Mouse (Mus musculus) CH12.LX (cell line): ENCODE results near the gene Tor1a. TPM values are rescaled to one million over a fixed set of nuclear protein-coding genes. Genes with fewer than 3 reads are reported as not detected.

Experiments
- DNase-seq: peaks from one replicate; pipeline ENCODE4 v3.0.0-alpha.2; 2013; ENCODE audit errors: extremely low read depth
- H3K27ac ChIP-seq: 2 replicates; pipeline ENCODE4 v1.5.1; 2012; ENCODE audit warnings: low read depth, mild to moderate bottlenecking, control low read depth, moderate library complexity; ENCODE audit not compliant: insufficient read depth
- H3K27me3 ChIP-seq: replicated peaks from 2 replicates; pipeline ENCODE3; 2012; ENCODE audit warnings: inconsistent platforms
- H3K36me3 ChIP-seq, 2 experiments: replicated peaks in 1 of 2; 2 replicates each; pipeline versions ENCODE3 to v1.6.1; 2012; ENCODE audit warnings: inconsistent platforms in 1 of 2, low read length in 1 of 2, mild to moderate bottlenecking in 1 of 2, mixed read lengths in 1 of 2, moderate library complexity in 1 of 2; ENCODE audit not compliant: control insufficient read depth in 1 of 2, insufficient read depth in 1 of 2
- H3K4me1 ChIP-seq, 2 experiments: 2 replicates each; pipeline ENCODE4 v1.6.1; 2012; ENCODE audit warnings: inconsistent platforms in 1 of 2, moderate library complexity in 1 of 2; ENCODE audit not compliant: insufficient read depth in 2 of 2, control insufficient read depth in 1 of 2
- H3K4me2 ChIP-seq: 2 replicates; pipeline ENCODE4 v1.6.1; 2012; ENCODE audit warnings: low read depth, mild to moderate bottlenecking, control low read depth; ENCODE audit not compliant: poor library complexity, insufficient read depth, severe bottlenecking
- H3K4me3 ChIP-seq, 3 experiments: fragments of 150-350 bp in 1 of 3; sonication (generic) in 1 of 3; replicated peaks in 1 of 3; 2 replicates each; pipeline versions ENCODE3 to v1.5.1; 2011 to 2012; ENCODE audit warnings: low read depth in 2 of 3, low read length in 2 of 3, mild to moderate bottlenecking in 2 of 3, moderate library complexity in 2 of 3, control low read depth in 1 of 3, improper control_type of control experiment in 1 of 3, inconsistent platforms in 1 of 3, mixed read lengths in 1 of 3; ENCODE audit not compliant: poor library complexity in 1 of 3
- H3K79me2 ChIP-seq: replicated peaks from 2 replicates; pipeline ENCODE4 v1.6.1; 2012; ENCODE audit warnings: mild to moderate bottlenecking, moderate library complexity; ENCODE audit not compliant: control insufficient read depth, poor library complexity, insufficient read depth, severe bottlenecking; ENCODE audit errors: extremely low read depth
- H3K9ac ChIP-seq: 2 replicates; pipeline ENCODE4 v1.6.1; 2012; ENCODE audit warnings: low read depth, mild to moderate bottlenecking, control low read depth, moderate library complexity; ENCODE audit not compliant: insufficient read depth
- H3K9me3 ChIP-seq: replicated peaks from 2 replicates; pipeline ENCODE3; 2012; ENCODE audit warnings: low read length, inconsistent platforms, mixed read lengths
- BHLHE40 ChIP-seq: IDR thresholded peaks from 2 replicates; pipeline ENCODE4 v1.6.1; 2011; ENCODE audit warnings: mild to moderate bottlenecking, low read depth, low read length, improper control_type of control experiment
- CHD2 ChIP-seq: IDR thresholded peaks from 2 replicates; pipeline ENCODE4 v1.6.1; 2011; ENCODE audit warnings: low read length, improper control_type of control experiment
- CTCF ChIP-seq, 2 experiments: IDR thresholded peaks in 1 of 2; conservative IDR thresholded peaks in 1 of 2; 2 replicates each; pipeline ENCODE4 v1.5.1; 2011 to 2012; ENCODE audit warnings: low read depth in 2 of 2, low read length in 2 of 2, improper control_type of control experiment in 1 of 2, inconsistent platforms in 1 of 2, mild to moderate bottlenecking in 1 of 2, moderate library complexity in 1 of 2
- EP300 ChIP-seq: IDR thresholded peaks from 2 replicates; pipeline ENCODE4 v1.6.1; 2011; ENCODE audit warnings: low read length, improper control_type of control experiment
- GABPA ChIP-seq: IDR thresholded peaks from 2 replicates; pipeline ENCODE4 v1.6.1; 2012; ENCODE audit warnings: low read depth, low read length, improper control_type of control experiment, inconsistent platforms; ENCODE audit not compliant: insufficient replicate concordance
- JUND ChIP-seq: conservative IDR thresholded peaks from 2 replicates; pipeline ENCODE4 v1.6.1; 2011; ENCODE audit warnings: low read depth, low read length, improper control_type of control experiment
- KAT2A ChIP-seq: IDR thresholded peaks from 2 replicates; pipeline ENCODE4 v1.6.1; 2012; ENCODE audit warnings: low read length, improper control_type of control experiment, inconsistent platforms; ENCODE audit not compliant: insufficient replicate concordance
- MAFK ChIP-seq: IDR thresholded peaks from 2 replicates; pipeline ENCODE4 v1.6.1; 2011; ENCODE audit warnings: low read length, improper control_type of control experiment; ENCODE audit not compliant: insufficient replicate concordance
- MAX ChIP-seq: IDR thresholded peaks from 2 replicates; pipeline ENCODE4 v1.6.1; 2011; ENCODE audit warnings: low read length, improper control_type of control experiment
- MAZ ChIP-seq: IDR thresholded peaks from 2 replicates; pipeline ENCODE4 v1.6.1; 2012; ENCODE audit warnings: low read depth, mild to moderate bottlenecking, inconsistent platforms, low read length, improper control_type of control experiment, moderate library complexity
- MEF2A ChIP-seq: IDR thresholded peaks from 2 replicates; pipeline ENCODE4 v1.6.1; 2014; ENCODE audit warnings: low read depth, mild to moderate bottlenecking, inconsistent platforms, low read length, improper control_type of control experiment, borderline replicate concordance
- MXI1 ChIP-seq: IDR thresholded peaks from 2 replicates; pipeline ENCODE4 v1.6.1; 2011; ENCODE audit warnings: mild to moderate bottlenecking, low read depth, low read length, improper control_type of control experiment
- MYC ChIP-seq: IDR thresholded peaks from 2 replicates; pipeline ENCODE4 v1.6.1; 2011; ENCODE audit warnings: low read depth, mild to moderate bottlenecking, improper control_type of control experiment, low read length
- NELFE ChIP-seq: IDR thresholded peaks from 2 replicates; pipeline ENCODE4 v1.6.1; 2011; ENCODE audit warnings: low read depth, low read length, improper control_type of control experiment
- NRF1 ChIP-seq: IDR thresholded peaks from 2 replicates; pipeline ENCODE4 v1.6.1; 2014; ENCODE audit warnings: low read depth, mild to moderate bottlenecking, inconsistent platforms, low read length, improper control_type of control experiment, moderate library complexity
- PAX5 ChIP-seq: IDR thresholded peaks from 2 replicates; pipeline ENCODE4 v1.6.1; 2012; ENCODE audit warnings: low read length, inconsistent platforms, mixed read lengths
- SIN3A ChIP-seq: IDR thresholded peaks from 2 replicates; pipeline ENCODE4 v1.6.1; 2012; ENCODE audit warnings: low read length, improper control_type of control experiment, inconsistent platforms
- TCF12 ChIP-seq: IDR thresholded peaks from 2 replicates; pipeline ENCODE4 v1.6.1; 2014; ENCODE audit warnings: low read depth, mild to moderate bottlenecking, inconsistent platforms, low read length, improper control_type of control experiment
- USF1 ChIP-seq: IDR thresholded peaks from 2 replicates; pipeline ENCODE4 v1.6.1; 2014; ENCODE audit warnings: low read depth, mild to moderate bottlenecking, inconsistent platforms, low read length, improper control_type of control experiment
- ZC3H11A ChIP-seq: IDR thresholded peaks from 2 replicates; pipeline ENCODE4 v1.6.1; 2012; ENCODE audit warnings: low read depth, mild to moderate bottlenecking, inconsistent platforms, low read length, improper control_type of control experiment
- ZKSCAN1 ChIP-seq: IDR thresholded peaks from 2 replicates; pipeline ENCODE4 v1.6.1; 2012; ENCODE audit warnings: low read depth, inconsistent platforms, low read length, improper control_type of control experiment, borderline replicate concordance
- ZNF384 ChIP-seq: IDR thresholded peaks from 2 replicates; pipeline ENCODE4 v1.6.1; 2012; ENCODE audit warnings: low read depth, low read length, improper control_type of control experiment, inconsistent platforms
- dilution Hi-C: fragments of 300-500 bp; cut with MboI; formaldehyde crosslinking; loops from 2 replicates; pipeline ENCODE4 v1.14.3; 2020; ENCODE audit warnings: low sequenced_read_pairs; ENCODE audit not compliant: extremely low pct_unique_long_range_greater_than_20kb, extremely low pct_ligation_motif_present
- in situ Hi-C: fragments of 300-500 bp; cut with MboI; formaldehyde crosslinking; loops from 3 replicates; pipeline ENCODE4 v1.14.3; 2019; ENCODE audit warnings: low sequenced_read_pairs, low pct_ligation_motif_present, low pct_unique_long_range_greater_than_20kb, mixed read lengths
- polyA plus RNA-seq: library from polyadenylated mRNA; unstranded; fragments of >175 nt; gene quantifications from 2 replicates; pipeline ENCODE4 v1.2.1, GENCODE M21; 2012; ENCODE audit warnings: low read depth; ENCODE audit not compliant: insufficient read length
- total RNA-seq, 2 experiments: library from RNA; depleted of rRNA; stranded (reverse); fragments of 300-350 nt in 1 of 2; fragments of >200 nt in 1 of 2; gene quantifications; 2 replicates each; pipeline ENCODE4 v1.2.3; 2012 to 2014

Gene Tor1a
- total and polyA plus RNA-seq, 3 experiments = 44.9 to 58.2 (median 45.6) TPM

DNA sequence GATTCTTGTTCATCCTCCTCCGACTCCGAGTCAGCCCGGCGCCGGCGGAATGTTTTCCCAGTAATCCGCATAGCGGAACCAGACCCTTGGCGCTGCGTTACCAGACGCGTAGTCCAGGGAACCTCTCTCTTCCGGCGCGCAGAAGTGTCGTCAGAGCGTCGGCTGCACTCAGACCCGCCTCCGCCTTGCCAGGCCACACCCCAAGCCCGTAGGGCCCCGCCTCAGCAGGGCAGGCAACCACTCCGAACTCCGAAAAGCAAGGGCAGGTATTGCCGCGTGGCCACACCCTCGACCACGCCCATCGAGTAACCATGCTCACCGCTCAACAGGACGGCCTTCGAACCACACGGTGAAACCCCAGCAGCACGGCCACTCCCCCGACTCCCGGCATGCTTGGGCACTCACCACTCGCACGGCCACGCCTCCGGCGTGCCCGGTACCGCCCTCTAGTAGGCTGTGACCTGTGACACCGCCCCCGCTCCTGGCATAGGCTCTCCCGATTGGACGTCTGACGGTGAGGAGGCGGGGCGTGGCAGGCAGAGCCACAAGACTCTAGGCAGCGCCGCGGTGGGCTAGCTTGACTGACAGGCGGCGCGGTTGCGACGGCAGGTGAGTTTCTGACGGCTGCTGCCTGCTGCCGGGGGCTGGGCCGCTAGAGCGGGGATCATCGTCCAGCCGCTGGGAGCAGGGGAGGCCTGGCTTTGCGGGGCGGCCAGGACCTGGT is 14.2 kb upstream of the Tor1a start, which contains the start of the genes BC005624 and Usp20 (continued):
- TF ChIP-seq MXI1 = peak; percentile 95
- TF ChIP-seq USF1 = peak; percentile 36; the same call in 1 of the 2 replicates
- TF ChIP-seq GABPA = no peak; the same call in 1 of the 2 replicates
- no peak for TF ChIP-seq ZC3H11A
- TF ChIP-seq MAX = peak; percentile 79
- no peak; the same call in 1 of the 2 replicates for TF ChIP-seq EP300
- TF ChIP-seq MAFK = no peak
- TF ChIP-seq MYC = peak; percentile 70; the same call in 1 of the 2 replicates
- peak; percentile 100 for TF ChIP-seq SIN3A
- peak; percentile 56; the same call in 1 of the 2 replicates for TF ChIP-seq KAT2A

DNA sequence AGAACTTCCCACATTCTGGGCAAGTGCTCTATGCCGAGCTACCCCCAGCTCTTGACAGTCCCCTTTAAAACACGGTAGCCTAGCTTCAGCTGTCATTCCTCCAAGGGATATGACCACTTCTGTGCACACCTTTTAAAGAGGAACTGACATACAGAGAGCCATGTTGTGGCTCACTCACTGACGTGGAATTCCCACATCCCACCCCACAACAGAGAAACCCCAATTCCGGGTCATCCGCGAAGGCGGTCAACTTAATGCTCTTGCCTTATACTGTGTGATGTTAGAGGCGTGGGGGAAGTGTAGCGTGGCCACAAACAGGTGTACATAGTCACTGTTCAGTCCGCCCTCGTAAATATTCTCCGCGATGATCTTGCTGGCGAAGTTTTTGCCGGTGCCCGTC is 907 bp downstream of the Tor1a start:
- peaks cover 34 to 61% of the 10 kb centered on the region in 2 experiments for H3K36me3 ChIP-seq
- no peak overlapping the region for H3K27ac ChIP-seq
- in situ Hi-C loops (no loop called here), dilution Hi-C loops (no loop called here)
- no peaks in the 10 kb centered on the region for H3K9me3 ChIP-seq
- H3K9ac ChIP-seq = peak overlapping the region; percentile 90
- TF ChIP-seq BHLHE40 = 0 out of 2 replicates have a peak, but pooled peaks have one; percentile 18
- TF ChIP-seq EP300 = no peak
- TF ChIP-seq MAZ = 0 out of 2 replicates have a peak, but pooled peaks have one; percentile 35
- no peak; the same call in 1 of the 2 replicates for TF ChIP-seq SIN3A
- no peak for TF ChIP-seq CTCF (conservative IDR thresholded peaks at IDR 0.05 in 1 of 2, IDR thresholded peaks at IDR 0.05 in 1 of 2; ENCODE audit: low read depth in 2 of 2, low read length in 2 of 2)
- no peak for TF ChIP-seq KAT2A
- no peak for TF ChIP-seq ZKSCAN1
- TF ChIP-seq PAX5 = no peak
- H3K4me3 ChIP-seq = peak overlapping the region; percentile 87 to 99 (median 98)
- H3K4me2 ChIP-seq = peak overlapping the region; percentile 67
- peak; percentile 21 for DNase-seq
- no peaks in the 10 kb centered on the region for H3K27me3 ChIP-seq
- H3K79me2 ChIP-seq = peaks cover 19% of the 10 kb centered on the region
- peaks cover 3 to 19% of the 10 kb centered on the region in 2 experiments for H3K4me1 ChIP-seq

DNA sequence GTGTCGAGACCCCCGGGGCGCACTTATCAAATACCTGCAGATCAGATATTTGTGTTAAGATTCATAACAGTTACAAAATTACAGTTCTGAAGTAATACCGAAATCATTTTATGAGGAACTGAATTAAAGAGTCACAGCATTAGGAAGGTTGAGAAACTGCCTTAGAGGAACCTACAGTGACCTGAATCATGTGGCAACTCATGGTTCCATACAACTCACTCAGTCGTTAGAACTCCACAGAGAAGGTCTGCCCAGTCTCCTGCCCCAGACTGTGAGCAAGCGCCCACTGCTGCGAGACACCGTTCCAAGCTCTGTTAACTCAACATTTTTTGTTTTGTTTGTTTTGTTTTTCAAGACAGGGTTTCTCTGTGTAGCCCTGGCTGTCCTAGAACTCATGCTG is 2.1 kb downstream of the Tor1a start:
- no peak overlapping the region for H3K4me3 ChIP-seq
- H3K9me3 ChIP-seq = no peaks in the 10 kb centered on the region
- no peak overlapping the region for H3K4me2 ChIP-seq
- dilution Hi-C loops (no loop called here), in situ Hi-C loops (no loop called here)
- no peak overlapping the region for H3K9ac ChIP-seq
- H3K4me1 ChIP-seq = peaks cover 3 to 19% of the 10 kb centered on the region in 2 experiments
- H3K27ac ChIP-seq = no peak overlapping the region
- no peak for DNase-seq
- peaks cover 46 to 66% of the 10 kb centered on the region in 2 experiments for H3K36me3 ChIP-seq
- peaks cover 19% of the 10 kb centered on the region for H3K79me2 ChIP-seq
- no peak for TF ChIP-seq JUND
- TF ChIP-seq KAT2A = no peak
- no peak for TF ChIP-seq NRF1
- no peak for TF ChIP-seq GABPA
- no peak for TF ChIP-seq MEF2A
- TF ChIP-seq CHD2 = no peak
- no peak for TF ChIP-seq USF1
- TF ChIP-seq ZKSCAN1 = no peak
- TF ChIP-seq TCF12 = no peak
- no peak for TF ChIP-seq NELFE
- no peak for TF ChIP-seq ZNF384
- no peak for TF ChIP-seq MAX
- no peaks in the 10 kb centered on the region for H3K27me3 ChIP-seq
